Mouse (Mus musculus) liver, embryonic 15.5 days (tissue): Measurements from ENCODE around the gene Noc4l. TPM values are rescaled to one million over a fixed set of nuclear protein-coding genes. Genes with fewer than 3 reads are reported as not detected.

Experiments used
- ATAC-seq: fragments of 200-750 bp; cut with Nextera tagmentation; 2 replicates; pipeline ENCODE4 v1.8.0; 2017; ENCODE audit warnings: moderate number of reproducible peaks, mild to moderate bottlenecking, moderate library complexity; ENCODE audit not compliant: insufficient read depth
- H3K27ac ChIP-seq: fragments of 300-500 bp; sonication (generic); replicated peaks from 2 replicates; pipeline ENCODE4 v1.5.1; 2015; ENCODE audit warnings: mild to moderate bottlenecking, inconsistent platforms
- H3K27me3 ChIP-seq: fragments of 300-500 bp; sonication (generic); 2 replicates; pipeline ENCODE4 v1.6.1; 2015; ENCODE audit warnings: mild to moderate bottlenecking, inconsistent platforms
- H3K36me3 ChIP-seq: fragments of 300-500 bp; sonication (generic); replicated peaks from 2 replicates; pipeline ENCODE4 v1.6.1; 2015; ENCODE audit warnings: moderate library complexity, mild to moderate bottlenecking, inconsistent platforms
- H3K4me1 ChIP-seq: fragments of 300-500 bp; sonication (generic); replicated peaks from 2 replicates; pipeline ENCODE4 v1.6.1; 2015; ENCODE audit warnings: inconsistent platforms
- H3K4me2 ChIP-seq: fragments of 300-500 bp; sonication (generic); 2 replicates; pipeline ENCODE4 v1.6.1; 2015; ENCODE audit warnings: moderate library complexity, mild to moderate bottlenecking, inconsistent platforms
- H3K4me3 ChIP-seq: fragments of 300-500 bp; sonication (generic); replicated peaks from 2 replicates; pipeline ENCODE4 v1.5.1; 2015; ENCODE audit warnings: mild to moderate bottlenecking, inconsistent platforms
- H3K9ac ChIP-seq: fragments of 300-500 bp; sonication (generic); 2 replicates; pipeline ENCODE4 v1.6.1; 2015; ENCODE audit warnings: moderate library complexity, mild to moderate bottlenecking, inconsistent platforms
- H3K9me3 ChIP-seq: fragments of 300-500 bp; sonication (generic); replicated peaks from 2 replicates; pipeline ENCODE4 v1.6.1; 2016; ENCODE audit warnings: inconsistent platforms
- WGBS: fragments of 180-500 bp; shearing (Covaris S2); methylation state at CpG from one replicate; pipeline ENCODE4 v1.1.7; 2015; ENCODE audit warnings: mixed read lengths; ENCODE audit not compliant: insufficient replicate concordance; 5-methylcytosine and 5-hydroxymethylcytosine counted together
- microRNA-seq: library from miRNA; unstranded; fragments of <30 nt; microRNA quantifications from one replicate; pipeline ENCODE4, GENCODE M21; 2016
- polyA plus RNA-seq: library from polyadenylated mRNA; unstranded; fragments of >200 nt; fragmentation: Nextera tagmentation; extraction: Ambion mirVana; gene quantifications from 2 replicates; pipeline ENCODE4 v1.2.1, GENCODE M21; 2015

Gene Noc4l
- polyA plus RNA-seq, 1 experiment from 2014 or later = 41.1 TPM

- Histone ChIP-seq H3K27me3 (no peaks in the 10 kb centered on the region), H3K4me2 (no peak overlapping the region), H3K4me1 (no peaks in the 10 kb centered on the region), H3K9me3 (no peaks in the 10 kb centered on the region), H3K27ac (no peak overlapping the region), H3K36me3 (no peaks in the 10 kb centered on the region), H3K4me3 (no peak overlapping the region), H3K9ac (no peak overlapping the region)
- ATAC-seq = no peak
- WGBS = 54% methylated on average over 3 of the region's 3 CpGs
Observed at GRCm38 (mm10) chr5:110609425-110609824, 43.8 kb downstream of the Noc4l start.

- no peak for ATAC-seq
- Histone ChIP-seq H3K27ac (no peak overlapping the region), H3K4me1 (no peaks in the 10 kb centered on the region), H3K4me3 (no peak overlapping the region), H3K36me3 (no peaks in the 10 kb centered on the region), H3K9me3 (no peaks in the 10 kb centered on the region), H3K4me2 (no peak overlapping the region), H3K9ac (no peak overlapping the region), H3K27me3 (no peaks in the 10 kb centered on the region)
- WGBS = 68% methylated on average over 8 of the region's 8 CpGs
Observed at GRCm38 (mm10) chr5:110608941-110609340, 44.3 kb downstream of the Noc4l start.

GRCm38 (mm10) chr5:110608336-110608735 is 44.9 kb downstream of the Noc4l start:
- Histone ChIP-seq H3K9ac (no peak overlapping the region), H3K4me2 (no peak overlapping the region), H3K27me3 (no peaks in the 10 kb centered on the region), H3K9me3 (no peaks in the 10 kb centered on the region), H3K27ac (no peak overlapping the region), H3K36me3 (no peaks in the 10 kb centered on the region), H3K4me3 (no peak overlapping the region), H3K4me1 (no peaks in the 10 kb centered on the region)
- 50% methylated on average over 6 of the region's 6 CpGs for WGBS
- ATAC-seq = no peak

- Histone ChIP-seq H3K4me2 (no peak overlapping the region), H3K27me3 (no peaks in the 10 kb centered on the region)
- ATAC-seq = no peak
Observed at GRCm38 (mm10) chr5:110607767-110608166, 45.5 kb downstream of the Noc4l start.

GRCm38 (mm10) chr5:110605531-110606221 is 47.5 kb downstream of the Noc4l start:
- H3K36me3 ChIP-seq = no peaks in the 10 kb centered on the region
- no peak for ATAC-seq
- H3K27me3 ChIP-seq = no peaks in the 10 kb centered on the region; the same call in 1 of the 2 replicates
- 0 out of 2 replicates have a peak, but pooled peaks cover 5% of the 10 kb centered on the region for H3K4me1 ChIP-seq
- H3K4me2 ChIP-seq = no peak overlapping the region
- no peaks in the 10 kb centered on the region for H3K9me3 ChIP-seq
- 24% methylated on average over 5 of the region's 5 CpGs for WGBS
- no peak overlapping the region for H3K9ac ChIP-seq
- no peak overlapping the region for H3K4me3 ChIP-seq
- H3K27ac ChIP-seq = no peak overlapping the region

More at GRCm38 (mm10) chr5:110607767-110608166, 45.5 kb downstream of the Noc4l start:
- Histone ChIP-seq H3K36me3 (no peaks in the 10 kb centered on the region), H3K27ac (no peak overlapping the region), H3K4me1 (0 out of 2 replicates have a peak, but pooled peaks cover 2% of the 10 kb centered on the region), H3K9ac (no peak overlapping the region), H3K4me3 (no peak overlapping the region), H3K9me3 (no peaks in the 10 kb centered on the region)
- WGBS = 56% methylated on average over 3 of the region's 3 CpGs

GRCm38 (mm10) chr5:110604311-110604710 is 48.9 kb downstream of the Noc4l start:
- H3K27me3 ChIP-seq = no peaks in the 10 kb centered on the region; the same call in none of the 2 replicates
- no peak overlapping the region for H3K4me2 ChIP-seq
- ATAC-seq = no peak
- 0 out of 2 replicates have a peak, but pooled peaks cover 5% of the 10 kb centered on the region for H3K4me1 ChIP-seq
- H3K9me3 ChIP-seq = no peaks in the 10 kb centered on the region
- no peak overlapping the region for H3K9ac ChIP-seq
- no peak overlapping the region for H3K27ac ChIP-seq
- 59% methylated on average over 2 of the region's 2 CpGs for WGBS
- no peaks in the 10 kb centered on the region for H3K36me3 ChIP-seq
- H3K4me3 ChIP-seq = no peak overlapping the region

GRCm38 (mm10) chr5:110603016-110603685 is 50.1 kb downstream of the Noc4l start:
- peak; percentile 63 for ATAC-seq
- no peaks in the 10 kb centered on the region for H3K9me3 ChIP-seq
- H3K4me1 ChIP-seq = 0 out of 2 replicates have a peak, but pooled peaks cover 5% of the 10 kb centered on the region
- H3K27me3 ChIP-seq = no peaks in the 10 kb centered on the region; the same call in none of the 2 replicates
- no peak overlapping the region for H3K4me3 ChIP-seq
- H3K4me2 ChIP-seq = no peak overlapping the region
- H3K9ac ChIP-seq = no peak overlapping the region
- no peaks in the 10 kb centered on the region for H3K36me3 ChIP-seq
- WGBS = 39% methylated on average over 7 of the region's 7 CpGs
- H3K27ac ChIP-seq = no peak overlapping the region

Small RNA genes within 50 kb of the gene (microRNA-seq; reads per million reads assigned to microRNA genes)
- 5.3 reads per million, percentile 17 among the genes with 10 or more reads in this experiment for gene Mir7026

Other genes starting within 250 kb of the Noc4l start
- gene Fbrsl1, start 204.9 kb downstream of the Noc4l start, polyA plus RNA-seq = 4.1 and 4.9 TPM in 2 replicates
- gene Galnt9, start 109.1 kb downstream of the Noc4l start, polyA plus RNA-seq = 0.16 and 0.22 TPM in 2 replicates
- 11.1 and 11.3 TPM in 2 replicates for gene Ddx51, start within 50 bp of the Noc4l start, polyA plus RNA-seq
- gene Ep400, start 117.3 kb upstream of the Noc4l start, polyA plus RNA-seq = 20.0 and 21.3 TPM in 2 replicates
- gene Pus1, start 127.2 kb upstream of the Noc4l start, polyA plus RNA-seq = 28.9 and 33.2 TPM in 2 replicates
- 11.6 and 15.2 TPM in 2 replicates for gene Ulk1, start 156.7 kb upstream of the Noc4l start, polyA plus RNA-seq
- gene Hscb, start 186.4 kb upstream of the Noc4l start, polyA plus RNA-seq = 51.9 and 60.4 TPM in 2 replicates
- gene Chek2, start 186.6 kb upstream of the Noc4l start, polyA plus RNA-seq = 36.6 and 37.2 TPM in 2 replicates
- 1.1 and 1.5 TPM in 2 replicates for gene Ttc28, start 226.4 kb upstream of the Noc4l start, polyA plus RNA-seq